ENCODE assay signal across 11 mouse cellular contexts in genomic region chr16:90523373-90523772, GRCm38 (mm10).
A peak's percentile ranks its signal among the peaks of the same experiment; 100 is the strongest.
DNase-seq lines count a peak whose midpoint lies in the region; ATAC-seq and TF ChIP-seq lines count a peak whose summit lies in the region.
"Had no signal": no experiment of that assay in that cellular context is flagged by ENCODE, and none has a peak within 500 bp of the region (broad histone marks: within the 10 kb centered on the region; RNA-seq: fewer than 3 reads in every experiment).

No protein-coding gene starts in this region.

- WGBS in kidney, adult 2 months = 20% methylated on average over 6 of the region's 6 CpGs
- 43% methylated on average over 6 of the region's 6 CpGs for WGBS in midbrain, embryonic 13.5 days
- WGBS in midbrain, embryonic 15.5 days = 40% methylated on average over 6 of the region's 6 CpGs
- WGBS in limb, embryonic 15.5 days = 13% methylated on average over 6 of the region's 6 CpGs

- no peaks in the 10 kb centered on the region for H3K36me3 ChIP-seq in kidney, adult 2 months (ENCODE audit: control insufficient read depth, insufficient read depth, low read length)
- H3K36me3 ChIP-seq in midbrain, embryonic 13.5 days = no peaks in the 10 kb centered on the region
- no peaks in the 10 kb centered on the region for H3K36me3 ChIP-seq in midbrain, embryonic 15.5 days (replicated peaks)
- no peaks in the 10 kb centered on the region for H3K36me3 ChIP-seq in limb, embryonic 15.5 days
- H3K36me3 ChIP-seq: hindbrain, embryonic 12.5 days; liver, embryonic 15.5 days had no signal

- no peak overlapping the region for H3K27ac ChIP-seq in kidney, adult 2 months (ENCODE audit: insufficient read depth, low read depth, low read length)
- 0 out of 2 replicates have a peak overlapping the region, but pooled peaks have one; percentile 5 for H3K27ac ChIP-seq in midbrain, embryonic 13.5 days
- no peak overlapping the region for H3K27ac ChIP-seq in midbrain, embryonic 15.5 days
- H3K27ac ChIP-seq in limb, embryonic 15.5 days = peak overlapping the region; percentile 43; the same call in 1 of the 2 replicates
- H3K27ac ChIP-seq: liver, embryonic 15.5 days had no signal

- intact Hi-C loops in left cerebral cortex, postnatal 36 days (cut with DNase I) = no loop called here

- H3K27me3 ChIP-seq in kidney, adult 2 months (replicated peaks; ENCODE audit: control insufficient read depth, insufficient read depth, low read length) = no peaks in the 10 kb centered on the region
- no peaks in the 10 kb centered on the region for H3K27me3 ChIP-seq in midbrain, embryonic 13.5 days
- no peaks in the 10 kb centered on the region for H3K27me3 ChIP-seq in midbrain, embryonic 15.5 days (replicated peaks)
- H3K27me3 ChIP-seq in limb, embryonic 15.5 days = no peaks in the 10 kb centered on the region
- H3K27me3 ChIP-seq: hindbrain, embryonic 12.5 days; liver, embryonic 15.5 days had no signal

- no peak overlapping the region for H3K4me3 ChIP-seq in kidney, adult 2 months (ENCODE audit: insufficient read depth, low read depth, low read length)
- H3K4me3 ChIP-seq in midbrain, embryonic 13.5 days (replicated peaks) = no peak overlapping the region
- no peak overlapping the region for H3K4me3 ChIP-seq in midbrain, embryonic 15.5 days
- H3K4me3 ChIP-seq in limb, embryonic 15.5 days = no peak overlapping the region
- H3K4me3 ChIP-seq: hindbrain, embryonic 12.5 days; liver, embryonic 15.5 days had no signal

- TF ChIP-seq CTCF in kidney, adult 2 months (conservative IDR thresholded peaks at IDR 0.05; ENCODE audit: insufficient read depth, insufficient read length, low read depth, low read length) = no peak

- H3K4me1 ChIP-seq in kidney, adult 2 months (ENCODE audit: control insufficient read depth, insufficient read depth, low read length) = no peaks in the 10 kb centered on the region
- peaks cover 22% of the 10 kb centered on the region for H3K4me1 ChIP-seq in midbrain, embryonic 13.5 days (replicated peaks)
- H3K4me1 ChIP-seq in midbrain, embryonic 15.5 days = peaks cover 18% of the 10 kb centered on the region
- peaks cover 46% of the 10 kb centered on the region for H3K4me1 ChIP-seq in limb, embryonic 15.5 days
- H3K4me1 ChIP-seq: liver, embryonic 15.5 days had no signal

- ATAC-seq in midbrain, embryonic 13.5 days = no peak
- no peak for ATAC-seq in midbrain, embryonic 15.5 days (replicated peaks)
- ATAC-seq in limb, embryonic 15.5 days (ENCODE audit: insufficient number of reproducible peaks, low FRiP score, low TSS enrichment, low read depth) = no peak

- TF ChIP-seq POLR2A in kidney, adult 2 months (IDR thresholded peaks at IDR 0.05; ENCODE audit: low read depth, low read length) = no peak

- peak; percentile 7 for DNase-seq in kidney, adult 2 months
- DNase-seq in kidney, postnatal 25 days = no peak
- DNase-seq in forelimb bud, embryonic 11.5 days (ENCODE audit: low read depth, low spot score) = peak; percentile 73
- no peak for DNase-seq in left cerebral cortex, postnatal 36 days (ENCODE audit: low spot score in 2 of 2)
- DNase-seq in cerebellum, adult 9-10 months = no peak
- DNase-seq: thymus, postnatal 14 days had no signal

- H3K9me3 ChIP-seq in midbrain, embryonic 13.5 days = no peaks in the 10 kb centered on the region
- H3K9me3 ChIP-seq in midbrain, embryonic 15.5 days = no peaks in the 10 kb centered on the region
- no peaks in the 10 kb centered on the region for H3K9me3 ChIP-seq in limb, embryonic 15.5 days
- H3K9me3 ChIP-seq: hindbrain, embryonic 12.5 days; liver, embryonic 15.5 days had no signal

- no peak overlapping the region for H3K9ac ChIP-seq in midbrain, embryonic 13.5 days (replicated peaks)
- H3K9ac ChIP-seq in midbrain, embryonic 15.5 days = no peak overlapping the region
- H3K9ac ChIP-seq in limb, embryonic 15.5 days = no peak overlapping the region
- H3K9ac ChIP-seq: hindbrain, embryonic 12.5 days; liver, embryonic 15.5 days had no signal

- no peak overlapping the region for H3K4me2 ChIP-seq in midbrain, embryonic 13.5 days (replicated peaks)
- no peak overlapping the region for H3K4me2 ChIP-seq in midbrain, embryonic 15.5 days
- no peak overlapping the region for H3K4me2 ChIP-seq in limb, embryonic 15.5 days
- H3K4me2 ChIP-seq: hindbrain, embryonic 12.5 days; liver, embryonic 15.5 days had no signal

Comparison
In these comparisons a context has a peak if more than half of its experiments do, and no peak if none do; other contexts are left out.
1. DNase-seq: peak in kidney, adult 2 months (single experiment) and forelimb bud, embryonic 11.5 days (single experiment); none in kidney, postnatal 25 days (0 of 2), left cerebral cortex, postnatal 36 days (0 of 2) and cerebellum, adult 9-10 months (single experiment).
2. H3K27ac ChIP-seq: peak in midbrain, embryonic 13.5 days (single experiment) and limb, embryonic 15.5 days (single experiment); none in kidney, adult 2 months (single experiment) and midbrain, embryonic 15.5 days (single experiment).